Mouse (Mus musculus): Measurements from ENCODE around the gene Dcbld1.
"Not testable (repeated sequence)": the region's sequence is repeated elsewhere in the genome, so short reads cannot be mapped to it uniquely, and the experiment has no call there.

The Dcbld1 gene

DNA sequence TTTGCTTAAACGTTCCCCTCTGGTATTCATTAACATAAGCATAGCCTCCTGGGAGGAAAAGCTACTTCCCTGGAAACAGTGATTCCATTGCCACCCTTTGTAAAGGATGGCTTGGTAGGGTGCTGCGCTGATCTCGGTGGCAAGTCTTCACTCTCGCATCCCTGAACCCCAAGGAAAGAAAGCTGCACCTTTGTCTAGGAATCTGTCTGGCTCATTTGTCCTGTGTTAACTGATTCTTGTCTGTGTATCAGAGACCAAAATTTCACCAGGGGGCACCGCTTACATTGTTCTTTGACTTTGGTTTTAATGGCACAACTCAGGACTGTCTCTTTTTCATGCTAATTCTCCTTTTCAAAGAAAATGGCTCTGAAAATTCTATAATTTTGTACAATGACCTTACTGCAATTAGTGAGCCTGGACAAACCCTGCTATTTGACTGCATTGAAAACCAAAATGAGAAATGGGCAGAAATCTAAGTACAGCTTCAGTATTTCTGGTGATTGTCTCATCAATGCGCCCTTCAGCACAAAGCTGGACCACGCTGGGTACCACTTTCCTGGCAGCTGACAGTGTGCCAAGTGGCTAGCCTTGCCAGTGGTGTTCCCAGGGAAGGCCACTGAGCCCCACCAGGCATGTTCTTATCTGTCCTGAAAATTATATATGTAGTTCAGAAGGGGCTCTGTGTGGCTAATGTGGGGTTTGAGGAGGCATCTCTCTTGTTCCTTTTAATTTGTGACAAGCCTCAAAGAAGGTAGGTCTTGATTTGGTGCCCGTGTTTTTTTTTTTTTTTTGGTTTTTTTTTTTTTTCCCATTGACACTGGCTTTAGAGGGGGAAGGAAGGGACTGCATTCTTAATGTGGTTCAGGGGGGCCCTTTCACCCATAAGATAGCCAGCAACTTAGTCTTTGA, 40.8 kb downstream of the Dcbld1 start:
- Histone ChIP-seq H3K4me3 (replicated peaks; ENCODE audit: low read length) (peak overlapping the region; percentile 43), H3K9me3 (ENCODE audit: low read length) (peaks cover 11% of the 10 kb centered on the region), H3K27me3 (ENCODE audit: insufficient read depth, low read length) (no peaks in the 10 kb centered on the region), H3K4me1 (replicated peaks; ENCODE audit: low read depth, low read length) (peaks cover 85% of the 10 kb centered on the region), H3K36me3 (ENCODE audit: insufficient read depth, low read length) (peaks cover 21% of the 10 kb centered on the region)
- TF ChIP-seq NANOG (IDR thresholded peaks at IDR 0.05; ENCODE audit: borderline replicate concordance, low read length) (peak; percentile 97), POU5F1 (IDR thresholded peaks at IDR 0.05; ENCODE audit: borderline replicate concordance, low read length) (peak; percentile 73; the same call in 1 of the 2 replicates), CTCF (conservative IDR thresholded peaks at IDR 0.05; ENCODE audit: low read length) (no peak)

- H3K36me3 ChIP-seq (ENCODE audit: insufficient read depth, low read length) = peaks cover 13% of the 10 kb centered on the region
- peak overlapping the region; percentile 43 for H3K4me3 ChIP-seq (replicated peaks; ENCODE audit: low read length)
- no peaks in the 10 kb centered on the region for H3K27me3 ChIP-seq (ENCODE audit: insufficient read depth, low read length)
- H3K9me3 ChIP-seq (ENCODE audit: low read length) = peaks cover 6% of the 10 kb centered on the region
- TF ChIP-seq CTCF (conservative IDR thresholded peaks at IDR 0.05; ENCODE audit: low read length) = no peak
- TF ChIP-seq NANOG (IDR thresholded peaks at IDR 0.05; ENCODE audit: borderline replicate concordance, low read length) = no peak
- no peak for TF ChIP-seq POU5F1 (IDR thresholded peaks at IDR 0.05; ENCODE audit: borderline replicate concordance, low read length)
- peaks cover 87% of the 10 kb centered on the region for H3K4me1 ChIP-seq (replicated peaks; ENCODE audit: low read depth, low read length)
Observed at GRCm38 (mm10) chr10:52274910-52275604, 41.6 kb downstream of the Dcbld1 start.

DNA sequence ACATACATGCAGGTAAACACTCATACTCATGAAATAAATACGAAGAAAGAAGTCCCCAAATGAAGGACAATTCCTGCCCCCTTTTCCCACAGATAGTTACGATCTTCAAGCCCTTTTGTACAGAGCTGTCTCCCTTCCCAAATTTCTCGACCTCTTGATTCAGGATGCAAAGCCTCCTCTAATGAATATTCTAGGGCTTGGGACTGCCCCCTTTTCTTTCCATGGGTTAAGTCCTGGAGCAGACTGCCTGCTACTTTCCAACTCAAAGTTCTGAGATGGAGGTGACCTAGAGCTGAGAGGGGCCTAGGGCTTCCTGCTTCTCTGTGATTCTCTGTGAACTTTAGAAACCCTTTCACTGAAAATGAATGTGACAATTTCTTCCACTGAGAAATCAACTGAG, 43.2 kb downstream of the Dcbld1 start:
- Histone ChIP-seq H3K27me3 (ENCODE audit: insufficient read depth, low read length) (no peaks in the 10 kb centered on the region), H3K4me3 (replicated peaks; ENCODE audit: low read length) (no peak overlapping the region), H3K9me3 (ENCODE audit: low read length) (no peaks in the 10 kb centered on the region), H3K4me1 (replicated peaks; ENCODE audit: low read depth, low read length) (peaks cover 92% of the 10 kb centered on the region), H3K36me3 (ENCODE audit: insufficient read depth, low read length) (peaks cover 4% of the 10 kb centered on the region; the same call in 1 of the 2 replicates)
- no peak for TF ChIP-seq NANOG (IDR thresholded peaks at IDR 0.05; ENCODE audit: borderline replicate concordance, low read length)
- TF ChIP-seq CTCF (conservative IDR thresholded peaks at IDR 0.05; ENCODE audit: low read length) = no peak
- TF ChIP-seq POU5F1 (IDR thresholded peaks at IDR 0.05; ENCODE audit: borderline replicate concordance, low read length) = no peak

DNA sequence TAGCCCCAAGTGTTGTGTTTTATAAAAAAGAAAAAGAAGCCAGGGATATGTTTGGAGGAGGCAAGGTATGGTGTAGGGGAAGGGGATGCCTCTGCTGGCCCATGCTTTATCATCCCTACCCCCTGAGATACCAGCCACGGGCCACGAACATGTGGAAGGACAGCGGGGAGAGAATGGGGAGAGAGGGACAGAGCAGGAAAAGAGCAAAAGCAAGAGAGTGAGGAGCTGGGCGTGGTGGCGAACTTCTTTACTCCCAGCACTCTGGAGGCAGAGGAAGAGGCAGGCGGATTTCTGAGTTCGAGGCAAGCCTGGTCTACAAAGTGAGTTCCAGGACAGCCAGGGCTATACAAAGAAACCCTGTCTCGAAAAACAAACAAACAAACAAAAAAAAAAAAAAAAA, 44.1 kb downstream of the Dcbld1 start:
- H3K27me3 ChIP-seq (ENCODE audit: insufficient read depth, low read length); H3K9me3 ChIP-seq (ENCODE audit: low read length): not testable (repeated sequence)
- Histone ChIP-seq H3K36me3 (ENCODE audit: insufficient read depth, low read length) (peaks cover 12% of the 10 kb centered on the region), H3K4me1 (replicated peaks; ENCODE audit: low read depth, low read length) (peaks cover 92% of the 10 kb centered on the region), H3K4me3 (replicated peaks; ENCODE audit: low read length) (peak overlapping the region; percentile 62)

DNA sequence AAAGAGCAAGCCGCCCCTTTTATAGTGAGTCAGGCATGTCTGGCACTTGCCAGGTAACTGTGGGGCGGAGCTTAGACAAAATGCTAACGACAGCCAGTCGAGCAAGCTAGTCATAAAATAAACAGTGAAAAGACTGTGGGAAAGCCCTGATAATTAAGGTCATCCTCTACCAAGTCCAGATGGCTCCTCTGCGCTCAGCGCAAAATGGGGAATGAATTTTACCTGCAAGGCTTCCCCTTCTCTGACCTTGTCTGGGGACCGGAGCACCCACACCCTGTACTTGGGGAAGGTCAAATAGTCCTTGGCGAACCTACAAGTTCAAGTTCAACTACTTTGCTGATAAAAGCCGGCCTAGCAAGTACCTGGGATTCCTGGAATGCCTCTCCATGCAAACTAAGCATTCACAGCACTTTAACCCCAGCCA, 44.6 kb downstream of the Dcbld1 start:
- Histone ChIP-seq H3K36me3 (ENCODE audit: insufficient read depth, low read length) (peaks cover 12% of the 10 kb centered on the region), H3K9me3 (ENCODE audit: low read length) (no peaks in the 10 kb centered on the region), H3K4me3 (replicated peaks; ENCODE audit: low read length) (peak overlapping the region; percentile 62), H3K4me1 (replicated peaks; ENCODE audit: low read depth, low read length) (peaks cover 91% of the 10 kb centered on the region), H3K27me3 (ENCODE audit: insufficient read depth, low read length) (no peaks in the 10 kb centered on the region)
- TF ChIP-seq NANOG (IDR thresholded peaks at IDR 0.05; ENCODE audit: borderline replicate concordance, low read length) (peak; percentile 19; the same call in 1 of the 2 replicates), CTCF (conservative IDR thresholded peaks at IDR 0.05; ENCODE audit: low read length) (no peak), POU5F1 (IDR thresholded peaks at IDR 0.05; ENCODE audit: borderline replicate concordance, low read length) (no peak)

DNA sequence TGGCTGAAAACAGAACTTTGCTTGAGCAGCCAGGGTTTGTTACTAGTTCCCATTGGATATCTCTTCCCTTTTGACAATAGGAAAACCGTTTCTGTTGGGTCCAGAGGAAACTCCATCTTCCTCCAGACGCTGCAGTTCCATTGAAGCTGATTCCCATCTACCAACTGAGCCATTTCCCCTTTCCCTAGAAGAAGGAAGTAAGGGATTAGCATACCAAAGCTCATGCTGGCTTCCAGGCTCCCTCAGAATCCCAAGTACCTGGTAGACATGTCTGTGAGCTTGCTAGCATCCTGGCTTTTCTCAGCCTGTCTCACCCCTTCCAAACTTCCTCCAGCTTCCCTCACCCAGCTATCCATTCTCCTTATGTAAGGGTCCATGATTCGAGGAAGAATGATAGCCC, 45.4 kb downstream of the Dcbld1 start:
- Histone ChIP-seq H3K27me3 (ENCODE audit: insufficient read depth, low read length) (no peaks in the 10 kb centered on the region), H3K4me3 (replicated peaks; ENCODE audit: low read length) (peak overlapping the region; percentile 62), H3K9me3 (ENCODE audit: low read length) (no peaks in the 10 kb centered on the region), H3K36me3 (ENCODE audit: insufficient read depth, low read length) (peaks cover 12% of the 10 kb centered on the region), H3K4me1 (replicated peaks; ENCODE audit: low read depth, low read length) (peaks cover 93% of the 10 kb centered on the region)
- peak; percentile 14; the same call in 1 of the 2 replicates for TF ChIP-seq NANOG (IDR thresholded peaks at IDR 0.05; ENCODE audit: borderline replicate concordance, low read length)
- no peak for TF ChIP-seq POU5F1 (IDR thresholded peaks at IDR 0.05; ENCODE audit: borderline replicate concordance, low read length)

GRCm38 (mm10) chr10:52279876-52280275, 46.5 kb downstream of the Dcbld1 start:
- H3K27me3 ChIP-seq (ENCODE audit: insufficient read depth, low read length) = no peaks in the 10 kb centered on the region
- H3K4me1 ChIP-seq (replicated peaks; ENCODE audit: low read depth, low read length) = peaks cover 96% of the 10 kb centered on the region
- H3K9me3 ChIP-seq (ENCODE audit: low read length) = no peaks in the 10 kb centered on the region
- H3K36me3 ChIP-seq (ENCODE audit: insufficient read depth, low read length) = peaks cover 19% of the 10 kb centered on the region
- TF ChIP-seq NANOG (IDR thresholded peaks at IDR 0.05; ENCODE audit: borderline replicate concordance, low read length) (no peak), POU5F1 (IDR thresholded peaks at IDR 0.05; ENCODE audit: borderline replicate concordance, low read length) (no peak), CTCF (conservative IDR thresholded peaks at IDR 0.05; ENCODE audit: low read length) (no peak)
- peak overlapping the region; percentile 62 for H3K4me3 ChIP-seq (replicated peaks; ENCODE audit: low read length)

DNA sequence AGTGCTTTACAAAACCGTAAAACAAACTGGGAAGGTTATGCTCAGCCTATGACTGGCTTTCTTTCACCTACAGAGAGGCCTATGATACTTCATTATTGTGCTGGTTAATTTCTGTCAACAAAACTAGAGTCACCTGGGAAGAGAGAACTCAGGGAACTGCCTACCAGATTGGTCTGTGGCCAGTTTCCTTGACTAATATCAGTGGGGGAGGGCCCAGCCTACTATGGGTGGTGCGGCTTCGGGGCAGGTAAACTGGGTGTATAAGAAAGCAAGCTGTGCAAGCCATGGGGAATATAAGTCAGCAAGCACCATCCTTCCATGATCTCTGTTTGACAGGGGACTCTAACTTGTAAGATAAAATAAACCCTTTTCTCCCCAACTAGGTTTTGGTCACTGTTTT, 47.2 kb downstream of the Dcbld1 start:
- H3K27me3 ChIP-seq (ENCODE audit: insufficient read depth, low read length) = no peaks in the 10 kb centered on the region
- no peaks in the 10 kb centered on the region for H3K9me3 ChIP-seq (ENCODE audit: low read length)
- peak overlapping the region; percentile 62 for H3K4me3 ChIP-seq (replicated peaks; ENCODE audit: low read length)
- TF ChIP-seq NANOG (IDR thresholded peaks at IDR 0.05; ENCODE audit: borderline replicate concordance, low read length) = no peak
- TF ChIP-seq POU5F1 (IDR thresholded peaks at IDR 0.05; ENCODE audit: borderline replicate concordance, low read length) = no peak
- TF ChIP-seq CTCF (conservative IDR thresholded peaks at IDR 0.05; ENCODE audit: low read length) = no peak
- H3K4me1 ChIP-seq (replicated peaks; ENCODE audit: low read depth, low read length) = peaks cover 89% of the 10 kb centered on the region
- H3K36me3 ChIP-seq (ENCODE audit: insufficient read depth, low read length) = peaks cover 25% of the 10 kb centered on the region
